Mouse (Mus musculus): ENCODE measurements around the gene Krtcap2.

- TF ChIP-seq POLR2A (IDR thresholded peaks at IDR 0.05; ENCODE audit: control insufficient read depth, extremely low read depth, insufficient read depth, low read length, poor library complexity), result no peak
- no peak for TF ChIP-seq CTCF (IDR thresholded peaks at IDR 0.05; ENCODE audit: borderline replicate concordance, control insufficient read depth, extremely low read depth, insufficient read depth, low read length, poor library complexity)
These were observed 8.1 kb upstream of the Krtcap2 start for GRCm38 (mm10) chr3:89237682-89238081.

All from thymus, adult 2 months (tissue).